Comparison of ENCODE assay signal across 25 mouse cellular contexts in the genomic region with DNA sequence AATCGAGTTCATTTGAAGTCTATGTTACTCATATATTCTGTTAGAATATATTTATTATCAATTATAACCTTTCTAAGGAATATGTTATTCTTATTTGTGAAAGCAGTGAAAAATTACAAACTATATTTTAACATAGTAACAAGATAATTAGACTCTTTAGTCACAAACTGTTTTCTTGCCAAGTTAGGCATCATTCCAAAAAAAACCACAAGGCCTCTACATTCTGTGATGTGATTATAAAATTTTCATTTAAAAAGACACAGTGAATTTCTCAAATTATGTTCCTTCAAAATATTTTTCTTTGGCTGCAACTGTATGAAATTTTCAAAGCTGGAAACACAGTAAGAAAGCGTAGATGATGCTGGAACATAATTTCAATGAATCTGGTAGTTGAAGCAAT.
A peak's percentile ranks its signal among the peaks of the same experiment; 100 is the strongest.
DNase-seq lines count a peak whose midpoint lies in the region; ATAC-seq lines count a peak whose summit lies in the region.
"Had no signal": no experiment of that assay in that cellular context is flagged by ENCODE, and none has a peak within 500 bp of the region (broad histone marks: within the 10 kb centered on the region; RNA-seq: fewer than 3 reads in every experiment).

No protein-coding gene starts in this region.

- H3K4me2 ChIP-seq in forebrain, embryonic 16.5 days (ENCODE audit: low read length): no peak overlapping the region
- H3K4me2 ChIP-seq in forebrain, embryonic 12.5 days: no peak overlapping the region
- H3K4me2 ChIP-seq in kidney, embryonic 14.5 days (replicated peaks; ENCODE audit: low read depth, low read length): no peak overlapping the region
- H3K4me2 ChIP-seq: embryonic facial prominence, embryonic 12.5 days; embryonic facial prominence, embryonic 15.5 days; heart, embryonic 13.5 days; hindbrain, embryonic 12.5 days; hindbrain, embryonic 15.5 days had no signal

- H3K27ac ChIP-seq in forebrain, embryonic 16.5 days (ENCODE audit: low read length): no peak overlapping the region
- no peak overlapping the region for H3K27ac ChIP-seq in forebrain, embryonic 12.5 days
- no peak overlapping the region for H3K27ac ChIP-seq in kidney, embryonic 14.5 days (ENCODE audit: low read depth, low read length)
- H3K27ac ChIP-seq: embryonic facial prominence, embryonic 12.5 days; embryonic facial prominence, embryonic 15.5 days; heart, adult 2 months; heart, embryonic 10.5 days; heart, embryonic 13.5 days; hindbrain, embryonic 12.5 days; hindbrain, embryonic 15.5 days had no signal

- ATAC-seq in forebrain, embryonic 16.5 days: peak; percentile 49; the same call in 1 of the 2 replicates
- no peak for ATAC-seq in forebrain, embryonic 12.5 days (ENCODE audit: low FRiP score)
- ATAC-seq in kidney, embryonic 14.5 days (ENCODE audit: low FRiP score, low TSS enrichment): no peak
- ATAC-seq: activated CD4-positive, CD25-positive, alpha-beta regulatory T cell, adult 4 months; CD4-positive, CD25-positive, alpha-beta regulatory T cell, adult 4 months; intestine, postnatal 0 days had no signal

- H3K9me3 ChIP-seq in forebrain, embryonic 16.5 days (ENCODE audit: control insufficient read depth, low read length): no peaks in the 10 kb centered on the region
- H3K9me3 ChIP-seq in forebrain, embryonic 12.5 days: no peaks in the 10 kb centered on the region
- H3K9me3 ChIP-seq in kidney, embryonic 14.5 days (ENCODE audit: control insufficient read depth, low read length): no peaks in the 10 kb centered on the region
- H3K9me3 ChIP-seq: embryonic facial prominence, embryonic 12.5 days; embryonic facial prominence, embryonic 15.5 days; heart, embryonic 10.5 days; heart, embryonic 13.5 days; hindbrain, embryonic 12.5 days; hindbrain, embryonic 15.5 days had no signal

- H3K4me1 ChIP-seq in forebrain, embryonic 16.5 days (replicated peaks; ENCODE audit: control insufficient read depth, insufficient read depth, low read length): peaks cover 2% of the 10 kb centered on the region; the same call in 1 of the 2 replicates
- no peaks in the 10 kb centered on the region for H3K4me1 ChIP-seq in forebrain, embryonic 12.5 days
- no peaks in the 10 kb centered on the region for H3K4me1 ChIP-seq in kidney, embryonic 14.5 days (ENCODE audit: control insufficient read depth, insufficient read depth, low read length)
- H3K4me1 ChIP-seq: embryonic facial prominence, embryonic 12.5 days; embryonic facial prominence, embryonic 15.5 days; heart, embryonic 10.5 days; heart, embryonic 13.5 days; hindbrain, embryonic 12.5 days; hindbrain, embryonic 15.5 days had no signal

- 58% methylated on average over 2 of the region's 2 CpGs for WGBS in forebrain, embryonic 16.5 days
- WGBS in forebrain, embryonic 12.5 days: 92% methylated on average over 2 of the region's 2 CpGs
- 85% methylated on average over 2 of the region's 2 CpGs for WGBS in kidney, embryonic 14.5 days

- no peak overlapping the region for H3K9ac ChIP-seq in forebrain, embryonic 16.5 days (replicated peaks; ENCODE audit: low read depth, low read length)
- H3K9ac ChIP-seq in forebrain, embryonic 12.5 days: no peak overlapping the region
- H3K9ac ChIP-seq in kidney, embryonic 14.5 days (ENCODE audit: low read depth, low read length): no peak overlapping the region
- H3K9ac ChIP-seq: embryonic facial prominence, embryonic 12.5 days; embryonic facial prominence, embryonic 15.5 days; heart, embryonic 13.5 days; hindbrain, embryonic 12.5 days; hindbrain, embryonic 15.5 days had no signal

- no peaks in the 10 kb centered on the region for H3K27me3 ChIP-seq in forebrain, embryonic 16.5 days (replicated peaks; ENCODE audit: control insufficient read depth, insufficient read depth, low read length)
- H3K27me3 ChIP-seq in forebrain, embryonic 12.5 days: no peaks in the 10 kb centered on the region
- H3K27me3 ChIP-seq in kidney, embryonic 14.5 days (ENCODE audit: control insufficient read depth, insufficient read depth, low read length): no peaks in the 10 kb centered on the region
- H3K27me3 ChIP-seq: embryonic facial prominence, embryonic 12.5 days; embryonic facial prominence, embryonic 15.5 days; heart, embryonic 13.5 days; hindbrain, embryonic 12.5 days; hindbrain, embryonic 15.5 days had no signal

- DNase-seq in Muller cell, postnatal 12 days (ENCODE audit: inconsistent ontology term): peak; percentile 50
- DNase-seq in brain, adult 2 months (ENCODE audit: low read depth, low spot score): peak; percentile 43
- DNase-seq in telencephalon, adult 2 months (ENCODE audit: low read depth, low spot score): peak; percentile 15
- DNase-seq: adrenal gland, adult 8-10 months; adrenal gland, postnatal 25 days; cerebellum, adult 18-20 months; cerebellum, adult 9-10 months; cerebellum, postnatal 14 days; gastrocnemius, postnatal 10 days; gastrocnemius, postnatal 36 days; heart, adult 2 months; heart, postnatal 14 days; kidney, adult 8-10 months had no signal

- H3K4me3 ChIP-seq in forebrain, embryonic 16.5 days (replicated peaks; ENCODE audit: low read length): no peak overlapping the region
- no peak overlapping the region for H3K4me3 ChIP-seq in forebrain, embryonic 12.5 days (replicated peaks)
- no peak overlapping the region for H3K4me3 ChIP-seq in kidney, embryonic 14.5 days (ENCODE audit: low read length)
- H3K4me3 ChIP-seq: embryonic facial prominence, embryonic 12.5 days; embryonic facial prominence, embryonic 15.5 days; heart, adult 2 months; heart, embryonic 10.5 days; heart, embryonic 13.5 days; hindbrain, embryonic 12.5 days; hindbrain, embryonic 15.5 days had no signal

- H3K36me3 ChIP-seq in forebrain, embryonic 16.5 days (ENCODE audit: control insufficient read depth, insufficient read depth): no peaks in the 10 kb centered on the region
- no peaks in the 10 kb centered on the region for H3K36me3 ChIP-seq in forebrain, embryonic 12.5 days (replicated peaks)
- H3K36me3 ChIP-seq in kidney, embryonic 14.5 days (ENCODE audit: control insufficient read depth, insufficient read depth, low read length): no peaks in the 10 kb centered on the region
- H3K36me3 ChIP-seq: embryonic facial prominence, embryonic 12.5 days; embryonic facial prominence, embryonic 15.5 days; heart, embryonic 10.5 days; heart, embryonic 13.5 days; hindbrain, embryonic 12.5 days; hindbrain, embryonic 15.5 days had no signal
